Mouse (Mus musculus) embryonic fibroblast, embryonic 13.5 days (primary cell): ENCODE measurements around the gene Cnksr1. TPM values are rescaled to one million over a fixed set of nuclear protein-coding genes. Genes with fewer than 3 reads are reported as not detected.
A peak's percentile ranks its signal among the peaks of the same experiment; 100 is the strongest.

Source experiments
- H3K27ac ChIP-seq: 2 replicates; pipeline ENCODE4 v1.5.1; 2012; ENCODE audit warnings: low read length, control low read depth, inconsistent platforms; ENCODE audit not compliant: insufficient read depth
- H3K4me1 ChIP-seq: 2 replicates; pipeline ENCODE4 v1.6.1; 2011; ENCODE audit warnings: low read length; ENCODE audit not compliant: control insufficient read depth, insufficient read depth
- H3K4me3 ChIP-seq: 2 replicates; pipeline ENCODE4 v1.5.1; 2011; ENCODE audit warnings: mild to moderate bottlenecking, control low read depth, low read length; ENCODE audit not compliant: insufficient read depth
- CTCF ChIP-seq: IDR thresholded peaks from 2 replicates; pipeline ENCODE4 v1.5.1; 2011; ENCODE audit warnings: mild to moderate bottlenecking, control low read depth, low read length, moderate library complexity, borderline replicate concordance; ENCODE audit not compliant: insufficient read depth
- POLR2A ChIP-seq: IDR thresholded peaks from 2 replicates; pipeline ENCODE4 v1.6.1; 2011; ENCODE audit warnings: low read depth, mild to moderate bottlenecking, control low read depth, low read length, moderate library complexity
- polyA plus RNA-seq: library from polyadenylated mRNA; stranded (reverse); fragments of >200 nt; gene quantifications from 2 replicates; pipeline ENCODE4 v1.2.4, GENCODE M21; 2011; ENCODE audit warnings: low read depth; ENCODE audit not compliant: missing spikeins, insufficient read length

Cnksr1 gene
- polyA plus RNA-seq, 1 experiment: not detected

GRCm38 (mm10) chr4:134245148-134245843 lies 7.1 kb upstream of the Cnksr1 start, which contains the start of gene Zfp593:
Zfp593 (minus strand) TSS chr4:134245592.
- TF ChIP-seq CTCF (peak; percentile 71), POLR2A (peak; percentile 81)
- Histone ChIP-seq H3K4me3 (peak within 1 kb of the TSS; percentile 83), H3K4me1 (no peaks in the 10 kb centered on the region), H3K27ac (no peak within 1 kb of the TSS)

- peaks cover 2% of the 10 kb centered on the region; the same call in 1 of the 2 replicates for H3K4me1 ChIP-seq
- no peak within 1 kb of the TSS for H3K27ac ChIP-seq
- peak within 1 kb of the TSS; percentile 83 for H3K4me3 ChIP-seq
- no peak for TF ChIP-seq CTCF
- no peak for TF ChIP-seq POLR2A
These were observed 5.5 kb upstream of the Cnksr1 start, which contains the start of gene E130218I03Rik for GRCm38 (mm10) chr4:134243516-134244250. E130218I03Rik (plus strand) TSS chr4:134243662.

GRCm38 (mm10) chr4:134238686-134239085 lies 487 bp upstream of the Cnksr1 start:
- no peak overlapping the region for H3K27ac ChIP-seq
- H3K4me3 ChIP-seq: no peak overlapping the region
- H3K4me1 ChIP-seq: peaks cover 3% of the 10 kb centered on the region; the same call in 1 of the 2 replicates
- no peak for TF ChIP-seq POLR2A

GRCm38 (mm10) chr4:134237582-134238278 lies 469 bp downstream of the Cnksr1 start:
- Histone ChIP-seq H3K4me1 (peaks cover 3% of the 10 kb centered on the region; the same call in 1 of the 2 replicates), H3K4me3 (no peak overlapping the region), H3K27ac (no peak overlapping the region)
- TF ChIP-seq CTCF (no peak), POLR2A (no peak)

GRCm38 (mm10) chr4:134234876-134235275 lies 3.3 kb downstream of the Cnksr1 start:
- TF ChIP-seq POLR2A (no peak), CTCF (no peak)
- Histone ChIP-seq H3K27ac (no peak overlapping the region), H3K4me1 (peaks cover 3% of the 10 kb centered on the region; the same call in 1 of the 2 replicates), H3K4me3 (no peak overlapping the region)

GRCm38 (mm10) chr4:134230431-134230830 lies 7.8 kb downstream of the Cnksr1 start:
- TF ChIP-seq POLR2A: no peak
- no peak for TF ChIP-seq CTCF
- H3K27ac ChIP-seq: no peak overlapping the region
- H3K4me1 ChIP-seq: no peaks in the 10 kb centered on the region
- no peak overlapping the region for H3K4me3 ChIP-seq

- Histone ChIP-seq H3K4me3 (no peak within 1 kb of the TSS), H3K27ac (no peak within 1 kb of the TSS), H3K4me1 (no peaks in the 10 kb centered on the region)
- no peak for TF ChIP-seq POLR2A
- peak; percentile 16; the same call in 1 of the 2 replicates for TF ChIP-seq CTCF
These were observed 11.0 kb downstream of the Cnksr1 start, which contains the start of gene Catsper4 for GRCm38 (mm10) chr4:134227194-134227593. Catsper4 (minus strand) TSS chr4:134227383.

- TF ChIP-seq POLR2A (no peak), CTCF (no peak)
- no peak overlapping the region for H3K4me3 ChIP-seq
- no peak overlapping the region for H3K27ac ChIP-seq
- H3K4me1 ChIP-seq: no peaks in the 10 kb centered on the region
These were observed 15.2 kb downstream of the Cnksr1 start for GRCm38 (mm10) chr4:134222793-134223600.
